Mouse (Mus musculus) myocyte (in vitro differentiated cells): ENCODE measurements around the gene Tmem208. TPM values are rescaled to one million over a fixed set of nuclear protein-coding genes. Genes with fewer than 3 reads are reported as not detected.

Experiments
- H3K27me3 ChIP-seq: one replicate; pipeline ENCODE4 v1.6.1; 2011; ENCODE audit not compliant: control insufficient read depth, insufficient read depth, insufficient read length
- H3K36me3 ChIP-seq: one replicate; pipeline ENCODE4 v1.6.1; 2011; ENCODE audit not compliant: control insufficient read depth, insufficient read depth
- H3K4me2 ChIP-seq: one replicate; pipeline ENCODE4 v1.6.1; 2011; ENCODE audit warnings: low read depth, control low read depth
- H3K4me3 ChIP-seq: one replicate; pipeline ENCODE4 v1.5.1; 2011; ENCODE audit warnings: mild to moderate bottlenecking, control low read depth, moderate library complexity
- H3K79me2 ChIP-seq: one replicate; pipeline ENCODE4 v1.6.1; 2011; ENCODE audit not compliant: control insufficient read depth, insufficient read depth
- H3ac ChIP-seq: one replicate; pipeline ENCODE4 v1.6.1; 2011; ENCODE audit not compliant: control insufficient read depth, insufficient read length
- CEBPB ChIP-seq: IDR thresholded peaks from 2 replicates; pipeline ENCODE4 v1.6.1; 2011; ENCODE audit warnings: mild to moderate bottlenecking, moderate library complexity; ENCODE audit not compliant: poor library complexity, insufficient read depth, severe bottlenecking
- E2F4 ChIP-seq: IDR thresholded peaks from one replicate; pipeline ENCODE4 v1.6.1; 2011; ENCODE audit warnings: mild to moderate bottlenecking, control low read depth, moderate library complexity; ENCODE audit not compliant: insufficient read depth
- MAX ChIP-seq: IDR thresholded peaks from one replicate; pipeline ENCODE4 v1.6.1; 2011; ENCODE audit warnings: low read depth, mild to moderate bottlenecking, control low read depth
- MYOD1 ChIP-seq, 3 experiments: IDR thresholded peaks; one replicate each; pipeline ENCODE4 v1.6.1; 2011; ENCODE audit warnings: control low read depth in 2 of 3, low read depth in 2 of 3, mild to moderate bottlenecking in 2 of 3, moderate library complexity in 1 of 3; ENCODE audit not compliant: insufficient read length in 2 of 3, control insufficient read depth in 1 of 3
- MYOG ChIP-seq, 3 experiments: IDR thresholded peaks; one replicate each; pipeline ENCODE4 v1.6.1; 2011; ENCODE audit warnings: control low read depth in 2 of 3, low read depth in 2 of 3, mild to moderate bottlenecking in 2 of 3; ENCODE audit not compliant: insufficient read length in 2 of 3, control insufficient read depth in 1 of 3, insufficient read depth in 1 of 3
- POLR2A ChIP-seq: IDR thresholded peaks from one replicate; pipeline ENCODE4 v1.6.1; 2011; ENCODE audit warnings: low read depth, mild to moderate bottlenecking, control low read depth, moderate library complexity; ENCODE audit not compliant: insufficient read length
- POLR2AphosphoS2 ChIP-seq: IDR thresholded peaks from one replicate; pipeline ENCODE4 v1.6.1; 2011; ENCODE audit warnings: low read depth, control low read depth; ENCODE audit not compliant: insufficient read length
- REST ChIP-seq: IDR thresholded peaks from one replicate; pipeline ENCODE4 v1.6.1; 2011; ENCODE audit warnings: mild to moderate bottlenecking, control low read depth, moderate library complexity; ENCODE audit not compliant: insufficient read depth, insufficient read length
- SRF ChIP-seq: IDR thresholded peaks from one replicate; pipeline ENCODE4 v1.6.1; 2011; ENCODE audit warnings: low read depth; ENCODE audit not compliant: control insufficient read depth, insufficient read length
- TCF12 ChIP-seq: IDR thresholded peaks from one replicate; pipeline ENCODE4 v1.6.1; 2011; ENCODE audit warnings: mild to moderate bottlenecking, control low read depth; ENCODE audit not compliant: poor library complexity, insufficient read depth, severe bottlenecking
- TCF3 ChIP-seq: IDR thresholded peaks from one replicate; pipeline ENCODE4 v1.6.1; 2011; ENCODE audit warnings: low read depth, control low read depth; ENCODE audit not compliant: insufficient read length
- USF1 ChIP-seq: IDR thresholded peaks from one replicate; pipeline ENCODE4 v1.6.1; 2011; ENCODE audit warnings: low read depth, mild to moderate bottlenecking, control low read depth, moderate library complexity
- polyA plus RNA-seq: library from polyadenylated mRNA; unstranded; fragments of >200 nt; fragmentation: generic; extraction: Trizol; gene quantifications from one replicate; pipeline ENCODE4 v1.2.1, GENCODE M21; 2012; ENCODE audit warnings: missing spikeins

Tmem208 gene
- polyA plus RNA-seq, 1 experiment, result 109 TPM

GRCm38 (mm10) chr8:105298351-105299252 is 27.6 kb upstream of the Tmem208 start:
- TF ChIP-seq TCF3 (no peak), CEBPB (no peak), E2F4 (no peak), POLR2AphosphoS2 (peak; percentile 33), MYOG (IDR thresholded peaks at IDR 0.05; ENCODE audit: control insufficient read depth in 1 of 3, insufficient read depth in 1 of 3, insufficient read length in 2 of 3, low read depth in 2 of 3) (peak; percentile 64 to 92 (median 69)), MYOD1 (IDR thresholded peaks at IDR 0.05; ENCODE audit: control insufficient read depth in 1 of 3, insufficient read length in 2 of 3, low read depth in 2 of 3) (peak in 2 of 3 experiments; percentile 71 to 82), SRF (no peak), REST (no peak), POLR2A (peak; percentile 33), TCF12 (peak; percentile 96), USF1 (no peak), MAX (no peak)
- H3K36me3 ChIP-seq, result peaks cover 42% of the 10 kb centered on the region
- H3K79me2 ChIP-seq, result peaks cover 32% of the 10 kb centered on the region
- peak overlapping the region; percentile 93 for H3K4me3 ChIP-seq
- H3K4me2 ChIP-seq, result peak overlapping the region; percentile 82
- H3ac ChIP-seq, result peak overlapping the region; percentile 57
- H3K27me3 ChIP-seq, result no peaks in the 10 kb centered on the region

- H3K27me3 ChIP-seq, result no peaks in the 10 kb centered on the region
- H3K36me3 ChIP-seq, result peaks cover 48% of the 10 kb centered on the region
- TF ChIP-seq TCF3, result no peak
- TF ChIP-seq MYOD1 (IDR thresholded peaks at IDR 0.05; ENCODE audit: control insufficient read depth in 1 of 3, insufficient read length in 2 of 3, low read depth in 2 of 3), result no peak
- no peak for TF ChIP-seq MAX
- TF ChIP-seq CEBPB, result no peak
- no peak for TF ChIP-seq USF1
- no peak for TF ChIP-seq REST
- TF ChIP-seq POLR2A, result no peak
- no peak for TF ChIP-seq TCF12
- TF ChIP-seq E2F4, result no peak
- TF ChIP-seq POLR2AphosphoS2, result no peak
- TF ChIP-seq SRF, result no peak
- TF ChIP-seq MYOG (IDR thresholded peaks at IDR 0.05; ENCODE audit: control insufficient read depth in 1 of 3, insufficient read depth in 1 of 3, insufficient read length in 2 of 3, low read depth in 2 of 3), result no peak
- no peak overlapping the region for H3ac ChIP-seq
- peak overlapping the region; percentile 93 for H3K4me3 ChIP-seq
- peak overlapping the region; percentile 82 for H3K4me2 ChIP-seq
- H3K79me2 ChIP-seq, result peaks cover 32% of the 10 kb centered on the region
These were observed 26.2 kb upstream of the Tmem208 start for GRCm38 (mm10) chr8:105299962-105300361.

- H3K27me3 ChIP-seq, result no peaks in the 10 kb centered on the region
These were observed 22.8 kb upstream of the Tmem208 start for GRCm38 (mm10) chr8:105303396-105303795.

GRCm38 (mm10) chr8:105303874-105304273 is 22.3 kb upstream of the Tmem208 start:
- Histone ChIP-seq H3K4me3 (no peak overlapping the region), H3K4me2 (no peak overlapping the region), H3K79me2 (peaks cover 16% of the 10 kb centered on the region), H3K27me3 (no peaks in the 10 kb centered on the region), H3K36me3 (peaks cover 52% of the 10 kb centered on the region), H3ac (no peak overlapping the region)
- TF ChIP-seq TCF12 (no peak), MYOG (IDR thresholded peaks at IDR 0.05; ENCODE audit: control insufficient read depth in 1 of 3, insufficient read depth in 1 of 3, insufficient read length in 2 of 3, low read depth in 2 of 3) (no peak), CEBPB (no peak), MAX (no peak), MYOD1 (IDR thresholded peaks at IDR 0.05; ENCODE audit: control insufficient read depth in 1 of 3, insufficient read length in 2 of 3, low read depth in 2 of 3) (no peak), TCF3 (no peak), E2F4 (no peak)

More at GRCm38 (mm10) chr8:105303396-105303795, 22.8 kb upstream of the Tmem208 start:
- no peak overlapping the region for H3ac ChIP-seq
- H3K4me2 ChIP-seq, result no peak overlapping the region
- no peak overlapping the region for H3K4me3 ChIP-seq
- TF ChIP-seq POLR2AphosphoS2 (no peak), SRF (no peak), CEBPB (no peak), MYOD1 (IDR thresholded peaks at IDR 0.05; ENCODE audit: control insufficient read depth in 1 of 3, insufficient read length in 2 of 3, low read depth in 2 of 3) (no peak), TCF12 (no peak), REST (no peak), USF1 (no peak), POLR2A (no peak), TCF3 (no peak), MYOG (IDR thresholded peaks at IDR 0.05; ENCODE audit: control insufficient read depth in 1 of 3, insufficient read depth in 1 of 3, insufficient read length in 2 of 3, low read depth in 2 of 3) (no peak), MAX (no peak), E2F4 (no peak)
- H3K36me3 ChIP-seq, result peaks cover 48% of the 10 kb centered on the region
- H3K79me2 ChIP-seq, result peaks cover 20% of the 10 kb centered on the region
